Mouse (Mus musculus): ENCODE measurements around the gene Pon2. TPM values are rescaled to one million over a fixed set of nuclear protein-coding genes. Genes with fewer than 3 reads are reported as not detected.
"Not testable (repeated sequence)": the region's sequence is repeated elsewhere in the genome, so short reads cannot be mapped to it uniquely, and the experiment has no call there.

Pon2 gene
- total RNA-seq (2021): 10 to 100 TPM; 21.4 to 22.1 TPM

- DNase-seq (ENCODE audit: extremely low spot score in 1 of 2, low spot score in 1 of 2): peak; percentile 21 to 26
Measured at GRCm38 (mm10) chr6:5298092-5298554, at the start of gene Pon2. TSS of gene Pon2 (minus strand) at chr6:5298455.

- DNase-seq (ENCODE audit: extremely low spot score in 1 of 2, low spot score in 1 of 2): no peak
Measured at GRCm38 (mm10) chr6:5344255-5344654, 46.0 kb upstream of the Pon2 start.

- DNase-seq (ENCODE audit: extremely low spot score in 1 of 2, low spot score in 1 of 2): not testable (repeated sequence)
Measured at GRCm38 (mm10) chr6:5339283-5339682, 41.0 kb upstream of the Pon2 start.

- DNase-seq (ENCODE audit: extremely low spot score in 1 of 2, low spot score in 1 of 2): not testable (repeated sequence)
Measured at GRCm38 (mm10) chr6:5338781-5339180, 40.5 kb upstream of the Pon2 start.

GRCm38 (mm10) chr6:5336016-5336415 is 37.8 kb upstream of the Pon2 start:
- DNase-seq (ENCODE audit: extremely low spot score in 1 of 2, low spot score in 1 of 2): not testable (repeated sequence)

- DNase-seq (ENCODE audit: extremely low spot score in 1 of 2, low spot score in 1 of 2): no peak
Measured at GRCm38 (mm10) chr6:5334021-5334420, 35.8 kb upstream of the Pon2 start.

GRCm38 (mm10) chr6:5332560-5333150 is 34.4 kb upstream of the Pon2 start:
- no peak for DNase-seq (ENCODE audit: extremely low spot score in 1 of 2, low spot score in 1 of 2)

GRCm38 (mm10) chr6:5325122-5325521 is 26.9 kb upstream of the Pon2 start:
- DNase-seq (ENCODE audit: extremely low spot score in 1 of 2, low spot score in 1 of 2): no peak

- DNase-seq (ENCODE audit: extremely low spot score in 1 of 2, low spot score in 1 of 2): not testable (repeated sequence)
Measured at GRCm38 (mm10) chr6:5324101-5324500, 25.8 kb upstream of the Pon2 start.

- no peak for DNase-seq (ENCODE audit: extremely low spot score in 1 of 2, low spot score in 1 of 2)
Measured at GRCm38 (mm10) chr6:5316630-5317029, 18.4 kb upstream of the Pon2 start.

- DNase-seq (ENCODE audit: extremely low spot score in 1 of 2, low spot score in 1 of 2): no peak
Measured at GRCm38 (mm10) chr6:5315053-5315759, 17.0 kb upstream of the Pon2 start.

- no peak for DNase-seq (ENCODE audit: extremely low spot score in 1 of 2, low spot score in 1 of 2)
Measured at GRCm38 (mm10) chr6:5313951-5314590, 15.8 kb upstream of the Pon2 start.

- DNase-seq (ENCODE audit: extremely low spot score in 1 of 2, low spot score in 1 of 2): no peak
Measured at GRCm38 (mm10) chr6:5310491-5310890, 12.2 kb upstream of the Pon2 start.

GRCm38 (mm10) chr6:5309595-5310197 is 11.4 kb upstream of the Pon2 start:
- DNase-seq (ENCODE audit: extremely low spot score in 1 of 2, low spot score in 1 of 2): no peak

- no peak for DNase-seq (ENCODE audit: extremely low spot score in 1 of 2, low spot score in 1 of 2)
Measured at GRCm38 (mm10) chr6:5305926-5306325, 7.7 kb upstream of the Pon2 start.

- DNase-seq (ENCODE audit: extremely low spot score in 1 of 2, low spot score in 1 of 2): no peak
Measured at GRCm38 (mm10) chr6:5304956-5305355, 6.7 kb upstream of the Pon2 start.

- no peak for DNase-seq (ENCODE audit: extremely low spot score in 1 of 2, low spot score in 1 of 2)
Measured at GRCm38 (mm10) chr6:5300629-5301028, 2.4 kb upstream of the Pon2 start.

GRCm38 (mm10) chr6:5299561-5299960 is 1.3 kb upstream of the Pon2 start:
- DNase-seq (ENCODE audit: extremely low spot score in 1 of 2, low spot score in 1 of 2): no peak

GRCm38 (mm10) chr6:5297321-5298091 is 749 bp downstream of the Pon2 start:
- DNase-seq (ENCODE audit: extremely low spot score in 1 of 2, low spot score in 1 of 2): no peak

GRCm38 (mm10) chr6:5296067-5296466 is 2.2 kb downstream of the Pon2 start:
- DNase-seq (ENCODE audit: extremely low spot score in 1 of 2, low spot score in 1 of 2): no peak
